Mouse (Mus musculus) MEL (cell line): ENCODE measurements at regions not wholly inside any gene's neighbourhood (a gene's known extent, or its start where the extent isn't known, plus 50 kb on each side); places are given as distances from the start of the nearest gene placed in this dataset.

Experiments
- DNase-seq: peaks from one replicate; pipeline ENCODE4 v3.0.0; 2011; ENCODE audit warnings: low read depth, low spot score
- H3K27ac ChIP-seq: 2 replicates; pipeline ENCODE4 v1.5.1; 2012; ENCODE audit warnings: low read depth, mild to moderate bottlenecking, control low read depth, low read length, moderate library complexity; ENCODE audit not compliant: control insufficient read depth
- H3K27me3 ChIP-seq, 2 experiments: fragments of 150-350 bp in 1 of 2; sonication (generic) in 1 of 2; 2 replicates each; pipeline ENCODE4 v1.6.1; 2012; ENCODE audit warnings: low read length in 2 of 2, mild to moderate bottlenecking in 2 of 2, improper control_type of control experiment in 1 of 2, moderate library complexity in 1 of 2; ENCODE audit not compliant: insufficient read depth in 2 of 2, control insufficient read depth in 1 of 2
- H3K36me3 ChIP-seq, 2 experiments: 2 replicates each; pipeline ENCODE4 v1.6.1; 2012 to 2014; ENCODE audit warnings: low read length in 2 of 2, improper control_type of control experiment in 1 of 2, inconsistent platforms in 1 of 2, mild to moderate bottlenecking in 1 of 2; ENCODE audit not compliant: insufficient read depth in 2 of 2, control insufficient read depth in 1 of 2
- H3K4me1 ChIP-seq, 2 experiments: fragments of 150-350 bp in 1 of 2; sonication (generic) in 1 of 2; 2 replicates each; pipeline ENCODE4 v1.6.1; 2012; ENCODE audit warnings: low read length in 2 of 2, improper control_type of control experiment in 1 of 2, mild to moderate bottlenecking in 1 of 2; ENCODE audit not compliant: insufficient read depth in 2 of 2, control insufficient read depth in 1 of 2
- H3K4me3 ChIP-seq, 2 experiments: fragments of 150-350 bp in 1 of 2; sonication (generic) in 1 of 2; 2 replicates each; pipeline ENCODE4 v1.5.1; 2012; ENCODE audit warnings: low read depth in 2 of 2, low read length in 2 of 2, mild to moderate bottlenecking in 2 of 2, moderate library complexity in 2 of 2, control low read depth in 1 of 2, improper control_type of control experiment in 1 of 2; ENCODE audit not compliant: control insufficient read depth in 1 of 2, insufficient read depth in 1 of 2
- H3K79me2 ChIP-seq: 2 replicates; pipeline ENCODE4 v1.6.1; 2012; ENCODE audit warnings: mild to moderate bottlenecking, low read length, moderate library complexity; ENCODE audit not compliant: control insufficient read depth, poor library complexity, insufficient read depth
- H3K9ac ChIP-seq: 2 replicates; pipeline ENCODE4 v1.6.1; 2012; ENCODE audit warnings: low read depth, mild to moderate bottlenecking, control low read depth, low read length, moderate library complexity; ENCODE audit not compliant: control insufficient read depth, poor library complexity, severe bottlenecking
- H3K9me3 ChIP-seq: fragments of 150-350 bp; sonication (generic); replicated peaks from 2 replicates; pipeline ENCODE4 v1.6.1; 2012; ENCODE audit warnings: mild to moderate bottlenecking, low read length, improper control_type of control experiment, moderate library complexity; ENCODE audit not compliant: insufficient read depth
- CHD2 ChIP-seq: IDR thresholded peaks from 2 replicates; pipeline ENCODE4 v1.6.1; 2011; ENCODE audit warnings: low read length, improper control_type of control experiment
- E2F4 ChIP-seq: IDR thresholded peaks from 2 replicates; pipeline ENCODE4 v1.6.1; 2011; ENCODE audit warnings: low read depth, low read length, improper control_type of control experiment, borderline replicate concordance
- EP300 ChIP-seq, 2 experiments: IDR thresholded peaks; 2 replicates each; pipeline ENCODE4 v1.6.1; 2011; ENCODE audit warnings: improper control_type of control experiment in 2 of 2, low read length in 2 of 2, low read depth in 1 of 2, mild to moderate bottlenecking in 1 of 2
- GATA1 ChIP-seq: IDR thresholded peaks from 2 replicates; pipeline ENCODE4 v1.6.1; 2011; ENCODE audit warnings: low read depth, low read length, improper control_type of control experiment
- JUND ChIP-seq: IDR thresholded peaks from 2 replicates; pipeline ENCODE4 v1.6.1; 2011; ENCODE audit warnings: low read depth, mild to moderate bottlenecking, improper control_type of control experiment, low read length
- MAFK ChIP-seq: IDR thresholded peaks from 2 replicates; pipeline ENCODE4 v1.6.1; 2011; ENCODE audit warnings: low read depth, mild to moderate bottlenecking, low read length, improper control_type of control experiment, borderline replicate concordance
- MAZ ChIP-seq: IDR thresholded peaks from 2 replicates; pipeline ENCODE4 v1.6.1; 2012; ENCODE audit warnings: low read depth, mild to moderate bottlenecking, inconsistent platforms, low read length, improper control_type of control experiment
- MXI1 ChIP-seq: IDR thresholded peaks from 2 replicates; pipeline ENCODE4 v1.6.1; 2011; ENCODE audit warnings: mild to moderate bottlenecking, low read depth, low read length, improper control_type of control experiment
- MYB ChIP-seq: IDR thresholded peaks from 2 replicates; pipeline ENCODE4 v1.6.1; 2011; ENCODE audit warnings: mild to moderate bottlenecking, low read depth, low read length, improper control_type of control experiment
- MYC ChIP-seq: IDR thresholded peaks from 2 replicates; pipeline ENCODE4 v1.6.1; 2011; ENCODE audit warnings: low read depth, mild to moderate bottlenecking, low read length, improper control_type of control experiment, moderate library complexity
- NELFE ChIP-seq: IDR thresholded peaks from 2 replicates; pipeline ENCODE4 v1.6.1; 2011; ENCODE audit warnings: low read depth, low read length, improper control_type of control experiment
- POLR2A ChIP-seq, 2 experiments: IDR thresholded peaks; 2 replicates each; pipeline ENCODE4 v1.6.1; 2011 to 2012; ENCODE audit warnings: low read length in 2 of 2, mild to moderate bottlenecking in 2 of 2, control low read depth in 1 of 2, improper control_type of control experiment in 1 of 2, low read depth in 1 of 2, moderate library complexity in 1 of 2; ENCODE audit not compliant: control insufficient read depth in 1 of 2, insufficient read depth in 1 of 2, poor library complexity in 1 of 2
- POLR2AphosphoS5 ChIP-seq: IDR thresholded peaks from 2 replicates; pipeline ENCODE4 v1.6.1; 2012; ENCODE audit warnings: low read depth, borderline replicate concordance, mild to moderate bottlenecking, inconsistent platforms, low read length, moderate library complexity, mixed read lengths
- RAD21 ChIP-seq: IDR thresholded peaks from 2 replicates; pipeline ENCODE4 v1.6.1; 2011; ENCODE audit warnings: mild to moderate bottlenecking, low read depth, low read length, improper control_type of control experiment
- RCOR1 ChIP-seq: IDR thresholded peaks from 2 replicates; pipeline ENCODE4 v1.6.1; 2012; ENCODE audit warnings: low read depth, mild to moderate bottlenecking, inconsistent platforms, low read length, improper control_type of control experiment
- SMC3 ChIP-seq: IDR thresholded peaks from 2 replicates; pipeline ENCODE4 v1.6.1; 2011; ENCODE audit warnings: low read depth, low read length, improper control_type of control experiment
- TBP ChIP-seq: IDR thresholded peaks from 2 replicates; pipeline ENCODE4 v1.8.0; 2011; ENCODE audit warnings: low read depth, low read length, improper control_type of control experiment
- TCF12 ChIP-seq: IDR thresholded peaks from 2 replicates; pipeline ENCODE4 v1.6.1; 2014; ENCODE audit warnings: low read depth, mild to moderate bottlenecking, inconsistent platforms, low read length, improper control_type of control experiment, moderate library complexity
- USF1 ChIP-seq: IDR thresholded peaks from 2 replicates; pipeline ENCODE4 v1.6.1; 2014; ENCODE audit warnings: low read depth, mild to moderate bottlenecking, inconsistent platforms, low read length, improper control_type of control experiment, moderate library complexity
- USF2 ChIP-seq, 2 experiments: IDR thresholded peaks; 2 replicates each; pipeline ENCODE4 v1.6.1; 2011 to 2012; ENCODE audit warnings: improper control_type of control experiment in 2 of 2, low read length in 2 of 2, borderline replicate concordance in 1 of 2, inconsistent platforms in 1 of 2, low read depth in 1 of 2, mild to moderate bottlenecking in 1 of 2; ENCODE audit not compliant: insufficient read depth in 1 of 2
- ZC3H11A ChIP-seq: IDR thresholded peaks from 2 replicates; pipeline ENCODE4 v1.6.1; 2012; ENCODE audit warnings: low read depth, mild to moderate bottlenecking, inconsistent platforms, low read length, improper control_type of control experiment
- ZKSCAN1 ChIP-seq: IDR thresholded peaks from 2 replicates; pipeline ENCODE4 v1.6.1; 2012; ENCODE audit warnings: low read depth, mild to moderate bottlenecking, inconsistent platforms, low read length, improper control_type of control experiment, moderate library complexity
- ZMIZ1 ChIP-seq: IDR thresholded peaks from 2 replicates; pipeline ENCODE4 v1.6.1; 2012; ENCODE audit warnings: low read depth, mild to moderate bottlenecking, inconsistent platforms, low read length, improper control_type of control experiment, moderate library complexity

GRCm38 (mm10) chr6:107629376-107629775, 99.8 kb downstream of the Lrrn1 start:
- TF ChIP-seq POLR2A (IDR thresholded peaks at IDR 0.05; ENCODE audit: control insufficient read depth in 1 of 2, insufficient read depth in 1 of 2, low read depth in 1 of 2, low read length in 2 of 2, poor library complexity in 1 of 2) (no peak), MAFK (no peak), ZMIZ1 (no peak), RCOR1 (no peak), MYB (no peak), GATA1 (no peak), MXI1 (no peak), EP300 (IDR thresholded peaks at IDR 0.05; ENCODE audit: low read depth in 1 of 2, low read length in 2 of 2) (no peak), MYC (no peak)
- no peak overlapping the region for H3K27ac ChIP-seq
- H3K36me3 ChIP-seq, result no peaks in the 10 kb centered on the region
- DNase-seq, result no peak
- H3K9me3 ChIP-seq, result no peaks in the 10 kb centered on the region
- no peaks in the 10 kb centered on the region for H3K79me2 ChIP-seq
- H3K9ac ChIP-seq, result no peak overlapping the region
- H3K4me3 ChIP-seq, result no peak overlapping the region
- H3K4me1 ChIP-seq, result no peaks in the 10 kb centered on the region
- no peaks in the 10 kb centered on the region for H3K27me3 ChIP-seq

GRCm38 (mm10) chr6:107645751-107646150, 116.2 kb downstream of the Lrrn1 start:
- Histone ChIP-seq H3K79me2 (no peaks in the 10 kb centered on the region), H3K9me3 (no peaks in the 10 kb centered on the region), H3K4me1 (no peaks in the 10 kb centered on the region), H3K4me3 (no peak overlapping the region), H3K9ac (no peak overlapping the region), H3K36me3 (no peaks in the 10 kb centered on the region), H3K27ac (no peak overlapping the region), H3K27me3 (no peaks in the 10 kb centered on the region)
- DNase-seq, result no peak
- TF ChIP-seq USF2 (IDR thresholded peaks at IDR 0.05; ENCODE audit: borderline replicate concordance in 1 of 2, insufficient read depth in 1 of 2, low read depth in 1 of 2, low read length in 2 of 2), result no peak
- TF ChIP-seq USF1, result no peak
- no peak for TF ChIP-seq ZMIZ1
- TF ChIP-seq RAD21, result no peak
- TF ChIP-seq CHD2, result no peak
- TF ChIP-seq TBP, result no peak
- no peak for TF ChIP-seq POLR2AphosphoS5
- no peak for TF ChIP-seq TCF12
- no peak for TF ChIP-seq JUND
- no peak for TF ChIP-seq SMC3
- TF ChIP-seq MAZ, result no peak
- TF ChIP-seq MYC, result no peak
- TF ChIP-seq E2F4, result no peak
- no peak for TF ChIP-seq NELFE
- TF ChIP-seq MXI1, result no peak
- no peak for TF ChIP-seq ZKSCAN1
- no peak for TF ChIP-seq ZC3H11A
